Mouse (Mus musculus) limb, embryonic 14.5 days (tissue): ENCODE measurements around the gene Nabp2. TPM values are rescaled to one million over a fixed set of nuclear protein-coding genes. Genes with fewer than 3 reads are reported as not detected.
A peak's percentile ranks its signal among the peaks of the same experiment; 100 is the strongest.

Experiments used
- ATAC-seq: fragments of 200-750 bp; cut with Nextera tagmentation; 2 replicates; pipeline ENCODE4 v1.8.0; 2017; ENCODE audit warnings: low read depth, moderate number of reproducible peaks, moderate TSS enrichment; ENCODE audit not compliant: low FRiP score
- DNase-seq: peaks from one replicate; pipeline ENCODE4 v3.0.0-alpha.2; 2015; ENCODE audit warnings: low spot score
- H3K27ac ChIP-seq: fragments of 300-500 bp; sonication (generic); replicated peaks from 2 replicates; pipeline ENCODE4 v1.5.1; 2014; ENCODE audit warnings: low read depth, mild to moderate bottlenecking, low read length, moderate library complexity, mixed read lengths
- H3K27me3 ChIP-seq: fragments of 300-500 bp; sonication (generic); 2 replicates; pipeline ENCODE4 v1.6.1; 2014; ENCODE audit warnings: low read length, mixed read lengths; ENCODE audit not compliant: control insufficient read depth, insufficient read depth
- H3K36me3 ChIP-seq: fragments of 300-500 bp; sonication (generic); 2 replicates; pipeline ENCODE4 v1.6.1; 2014; ENCODE audit warnings: mild to moderate bottlenecking, low read length, moderate library complexity, mixed read lengths; ENCODE audit not compliant: control insufficient read depth, insufficient read depth
- H3K4me1 ChIP-seq: fragments of 300-500 bp; sonication (generic); 2 replicates; pipeline ENCODE4 v1.6.1; 2014; ENCODE audit warnings: antibody characterized with exemption, low read length, mixed read lengths; ENCODE audit not compliant: control insufficient read depth, insufficient read depth
- H3K4me2 ChIP-seq: fragments of 300-500 bp; sonication (generic); replicated peaks from 2 replicates; pipeline ENCODE4 v1.6.1; 2014; ENCODE audit warnings: low read depth, mild to moderate bottlenecking, low read length, moderate library complexity; ENCODE audit not compliant: severe bottlenecking
- H3K4me3 ChIP-seq: fragments of 300-500 bp; sonication (generic); replicated peaks from 2 replicates; pipeline ENCODE4 v1.5.1; 2014; ENCODE audit warnings: low read length
- H3K9ac ChIP-seq: fragments of 300-500 bp; sonication (generic); 2 replicates; pipeline ENCODE4 v1.6.1; 2014; ENCODE audit warnings: mild to moderate bottlenecking, low read depth, low read length, moderate library complexity; ENCODE audit not compliant: severe bottlenecking
- H3K9me3 ChIP-seq: fragments of 300-500 bp; sonication (generic); 2 replicates; pipeline ENCODE4 v1.6.1; 2016; ENCODE audit warnings: low read length; ENCODE audit not compliant: control insufficient read depth
- POLR2A ChIP-seq: fragments of 200-500 bp; IDR thresholded peaks from 2 replicates; pipeline ENCODE4 v1.8.0; 2012; ENCODE audit warnings: inconsistent platforms, mild to moderate bottlenecking, moderate library complexity, borderline replicate concordance; ENCODE audit not compliant: insufficient read depth, insufficient read length; ENCODE audit errors: extremely low read depth
- WGBS: fragments of 180-500 bp; shearing (Covaris S2); extraction: QIAGEN DNeasy Blood & Tissue Kit; methylation state at CpG from one replicate; pipeline ENCODE4 v1.1.7; 2014; 5-methylcytosine and 5-hydroxymethylcytosine counted together
- polyA plus RNA-seq, 2 experiments: library from polyadenylated mRNA; depleted of rRNA in 1 of 2; stranded (reverse) in 1 of 2; unstranded in 1 of 2; fragments of >200 nt; fragmentation: Nextera tagmentation in 1 of 2; extraction: Ambion mirVana in 1 of 2; gene quantifications; 2 replicates each; pipeline versions ENCODE4 v1.2.1 to v1.2.3; 2012 to 2014

Nabp2 gene
- polyA plus RNA-seq, 2 experiments, result 42.3 to 68.6 TPM

- H3K27ac ChIP-seq, result no peak overlapping the region
- TF ChIP-seq POLR2A, result no peak
- no peak overlapping the region for H3K9ac ChIP-seq
- H3K4me2 ChIP-seq, result no peak overlapping the region
- WGBS, result 83% methylated on average over 7 of the region's 7 CpGs
- no peaks in the 10 kb centered on the region for H3K27me3 ChIP-seq
- ATAC-seq (no peak), DNase-seq (no peak)
- peaks cover 23% of the 10 kb centered on the region; the same call in 1 of the 2 replicates for H3K36me3 ChIP-seq
- peaks cover 6% of the 10 kb centered on the region; the same call in 1 of the 2 replicates for H3K4me1 ChIP-seq
- no peak overlapping the region for H3K4me3 ChIP-seq
- no peaks in the 10 kb centered on the region for H3K9me3 ChIP-seq
Observed at GRCm38 (mm10) chr10:128403931-128404330, 7.4 kb downstream of the Nabp2 start.

DNA sequence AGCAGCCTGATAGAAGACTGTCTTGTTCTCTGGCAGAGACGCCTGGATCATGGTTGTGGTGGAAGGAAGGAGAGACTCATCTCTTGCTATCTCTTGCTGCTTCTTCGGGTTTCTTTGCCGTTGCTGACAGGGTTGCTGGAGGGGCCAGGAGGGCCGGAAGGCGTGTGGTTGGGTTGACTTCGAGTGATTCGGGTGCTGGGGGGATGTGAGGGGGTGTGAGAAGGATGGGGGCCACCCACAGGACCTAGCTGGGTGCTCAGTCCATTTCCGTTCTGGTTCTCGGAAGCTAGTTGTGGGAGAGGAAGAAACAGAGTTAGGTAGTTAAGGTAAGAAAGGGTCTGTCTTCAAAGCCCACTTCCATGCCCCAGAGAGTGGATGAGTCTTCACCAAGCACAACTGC, 9.7 kb downstream of the Nabp2 start:
- Histone ChIP-seq H3K27me3 (no peaks in the 10 kb centered on the region), H3K9ac (no peak overlapping the region), H3K4me1 (peaks cover 2% of the 10 kb centered on the region; the same call in 1 of the 2 replicates), H3K36me3 (peaks cover 28% of the 10 kb centered on the region), H3K9me3 (no peaks in the 10 kb centered on the region), H3K4me3 (no peak overlapping the region), H3K27ac (no peak overlapping the region), H3K4me2 (no peak overlapping the region)
- DNase-seq (no peak), ATAC-seq (no peak)
- TF ChIP-seq POLR2A, result no peak
- 86% methylated on average over 9 of the region's 9 CpGs for WGBS

DNA sequence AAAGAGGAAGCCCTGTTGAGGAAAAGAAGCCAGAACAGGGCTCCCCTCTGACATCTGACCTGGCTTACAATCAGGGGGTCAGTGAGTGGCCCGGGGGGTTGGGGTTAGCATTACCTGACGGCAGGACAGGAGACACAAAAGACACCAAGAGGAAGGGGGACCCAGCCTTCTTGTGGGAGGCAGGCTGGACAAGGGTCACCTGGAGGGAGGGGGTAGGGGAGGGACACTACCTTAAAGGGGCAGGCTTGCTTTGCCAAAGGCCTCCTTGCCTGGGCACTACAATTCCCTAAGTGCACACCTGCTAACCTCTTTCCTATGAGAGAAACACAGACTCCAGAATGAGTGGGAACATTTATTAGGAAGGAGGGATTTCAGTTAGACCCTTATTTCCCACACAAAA, 10.2 kb downstream of the Nabp2 start, which contains the start of gene Slc39a5:
Gene Slc39a5 (minus strand): TSS at position 174 of the 400 bp plus-strand sequence.
- no peak within 1 kb of the TSS for H3K27ac ChIP-seq
- H3K4me1 ChIP-seq, result peaks cover 2% of the 10 kb centered on the region; the same call in 1 of the 2 replicates
- no peak for DNase-seq
- peaks cover 30% of the 10 kb centered on the region for H3K36me3 ChIP-seq
- H3K9ac ChIP-seq, result 0 out of 2 replicates have a peak within 1 kb of the TSS, but pooled peaks have one; percentile 21
- no peaks in the 10 kb centered on the region for H3K27me3 ChIP-seq
- WGBS, result 38% methylated on average over 2 of the region's 2 CpGs
- no peak within 1 kb of the TSS for H3K4me3 ChIP-seq
- no peak within 1 kb of the TSS for H3K4me2 ChIP-seq
- TF ChIP-seq POLR2A, result no peak
- no peak for ATAC-seq
- H3K9me3 ChIP-seq, result no peaks in the 10 kb centered on the region

DNA sequence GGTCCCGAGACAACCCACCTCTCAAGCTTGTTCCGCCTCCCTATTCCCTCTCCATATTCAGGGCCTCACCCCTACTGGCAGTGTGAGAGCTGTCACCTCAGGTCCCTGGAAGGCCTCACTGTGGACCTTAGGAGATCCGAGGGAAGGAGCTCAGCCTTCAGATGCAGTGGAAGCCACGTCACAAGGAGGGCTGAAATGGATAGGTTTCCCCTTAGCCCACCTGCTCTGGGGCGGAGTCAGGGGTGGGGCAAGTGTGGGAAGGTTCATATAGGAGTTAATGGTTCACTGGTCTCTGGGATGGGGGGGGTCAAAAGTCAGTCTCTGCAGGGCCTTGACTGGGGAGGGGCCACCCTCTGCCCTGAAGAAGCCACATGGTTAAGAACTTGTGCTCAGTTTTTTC, 11.0 kb downstream of the Nabp2 start:
- DNase-seq (no peak), ATAC-seq (no peak)
- H3K4me1 ChIP-seq, result peaks cover 2% of the 10 kb centered on the region; the same call in 1 of the 2 replicates
- H3K36me3 ChIP-seq, result peaks cover 34% of the 10 kb centered on the region
- no peak overlapping the region for H3K4me2 ChIP-seq
- no peak for TF ChIP-seq POLR2A
- WGBS, result 25% methylated on average over 5 of the region's 5 CpGs
- H3K27me3 ChIP-seq, result no peaks in the 10 kb centered on the region
- H3K27ac ChIP-seq, result no peak overlapping the region
- H3K4me3 ChIP-seq, result no peak overlapping the region
- H3K9ac ChIP-seq, result 0 out of 2 replicates have a peak overlapping the region, but pooled peaks have one; percentile 21
- H3K9me3 ChIP-seq, result no peaks in the 10 kb centered on the region

DNA sequence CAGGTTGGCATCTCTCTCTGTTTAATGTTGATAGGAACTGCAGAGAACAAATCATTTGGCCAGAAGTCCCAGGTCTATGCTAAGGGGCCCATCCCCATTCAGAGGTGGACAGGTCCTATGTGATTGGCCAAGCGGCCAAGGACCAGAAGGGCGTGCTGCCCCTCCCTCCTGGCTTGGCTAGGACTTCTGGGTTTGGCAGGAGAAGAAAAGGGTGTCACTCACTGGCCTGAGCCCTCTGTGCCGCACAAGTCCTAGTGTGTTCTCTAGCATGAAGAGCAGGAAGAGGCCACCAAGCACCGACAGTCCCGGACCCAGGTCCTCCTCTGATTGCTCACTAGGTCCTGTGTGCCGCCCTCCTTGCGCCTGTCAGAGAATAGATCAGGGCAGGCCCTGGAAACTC, 13.8 kb downstream of the Nabp2 start:
- no peak for ATAC-seq
- 66% methylated on average over 7 of the region's 7 CpGs for WGBS
- H3K36me3 ChIP-seq, result peaks cover 54% of the 10 kb centered on the region
- H3K27me3 ChIP-seq, result no peaks in the 10 kb centered on the region
- H3K27ac ChIP-seq, result no peak overlapping the region
- TF ChIP-seq POLR2A, result no peak
- DNase-seq, result no peak
- no peak overlapping the region for H3K4me2 ChIP-seq
- H3K4me1 ChIP-seq, result peaks cover 2% of the 10 kb centered on the region; the same call in 1 of the 2 replicates
- H3K4me3 ChIP-seq, result no peak overlapping the region
- H3K9ac ChIP-seq, result no peak overlapping the region
- no peaks in the 10 kb centered on the region for H3K9me3 ChIP-seq
